Mouse (Mus musculus) layer of hippocampus, postnatal 14 days (tissue): ENCODE data around the gene Hpd. TPM values are rescaled to one million over a fixed set of nuclear protein-coding genes. Genes with fewer than 3 reads are reported as not detected.
"Not testable (repeated sequence)": the region's sequence is repeated elsewhere in the genome, so short reads cannot be mapped to it uniquely, and the experiment has no call there.

ENCODE experiments used
- DNase-seq, 2 experiments: peaks; one replicate each; pipeline ENCODE4 v3.0.0; 2021 to 2022; ENCODE audit warnings: low spot score in 2 of 2, mixed read lengths in 1 of 2
- long read RNA-seq, 2 experiments: library from polyadenylated mRNA; stranded (forward); transcript quantifications; one replicate each; pipeline ENCODE4 v2.0.0; 2021
- total RNA-seq, 2 experiments: library from RNA; stranded (reverse); gene quantifications; 2 replicates each; pipeline ENCODE4 v1.2.3; 2021

The Hpd gene
- total RNA-seq, result not detected
- long read RNA-seq, experiment 1, result 0 reads
- long read RNA-seq, experiment 2, partial matches to known transcripts, result 1 of 1 reads
- long read RNA-seq, experiment 2, other reads (novel, unspliced or antisense), result 0 of 1 reads

DNA sequence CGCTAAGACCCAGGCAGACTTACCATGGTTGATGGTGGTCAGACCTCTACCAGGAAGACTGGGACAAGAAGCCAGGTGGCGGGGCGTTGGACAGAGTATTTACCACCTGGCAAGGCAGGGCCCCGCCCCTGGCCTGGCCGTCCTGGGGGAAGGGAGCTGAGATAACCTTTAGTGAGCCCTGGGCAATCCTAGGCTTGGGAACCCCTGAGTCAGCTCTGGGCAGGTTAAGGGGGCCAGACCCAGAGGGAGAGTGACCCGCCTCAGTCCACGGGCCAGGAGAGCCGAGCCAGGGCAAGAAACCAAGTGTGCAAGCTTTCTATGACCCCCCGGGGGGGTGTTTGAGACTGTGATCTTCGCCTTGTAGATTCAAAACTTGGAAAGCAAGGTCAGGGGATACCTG is at the start of gene Hpd:
Gene Hpd, minus strand, starts transcription at position 77 of the 400 bp plus-strand sequence.
- no peak for DNase-seq

DNA sequence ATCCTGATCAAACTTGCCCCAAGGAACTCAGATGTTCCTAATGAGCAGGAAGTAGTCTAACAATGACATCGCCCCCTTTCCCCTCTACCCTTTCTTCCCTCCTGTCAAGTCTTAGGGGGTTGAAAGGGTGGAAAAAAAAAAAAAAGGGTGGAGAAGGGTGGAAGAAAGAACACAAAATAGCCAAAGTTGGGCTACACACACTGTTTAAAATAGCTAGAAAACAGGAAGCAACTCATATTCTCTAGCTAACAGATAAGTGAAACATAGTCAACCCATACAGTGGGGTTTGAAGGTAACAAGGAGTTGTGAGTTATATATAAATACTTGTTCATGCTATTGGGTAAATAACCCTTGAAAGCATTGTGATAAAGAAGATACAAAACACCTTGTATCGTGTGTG is 49.7 kb upstream of the Hpd start:
- no peak for DNase-seq

DNA sequence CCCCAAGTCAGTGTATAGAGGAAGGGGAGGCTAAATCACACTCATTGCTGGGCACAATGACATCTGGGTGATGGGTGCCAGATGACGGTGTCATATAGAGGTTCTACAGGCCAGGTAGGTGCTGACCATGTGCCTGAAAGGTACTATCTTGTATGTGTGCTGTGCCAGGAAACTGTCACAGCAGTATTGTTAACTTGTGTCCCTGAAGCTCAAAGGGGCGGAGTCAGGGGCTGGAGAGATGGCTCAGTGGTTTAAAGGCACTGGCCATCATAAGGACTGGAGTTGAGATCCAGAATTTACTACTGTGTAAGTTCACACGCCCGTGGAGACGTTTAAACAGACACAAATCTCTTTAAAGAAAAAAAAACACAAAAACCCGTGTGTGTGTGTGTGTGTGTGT is 46.8 kb upstream of the Hpd start:
- no peak for DNase-seq

DNA sequence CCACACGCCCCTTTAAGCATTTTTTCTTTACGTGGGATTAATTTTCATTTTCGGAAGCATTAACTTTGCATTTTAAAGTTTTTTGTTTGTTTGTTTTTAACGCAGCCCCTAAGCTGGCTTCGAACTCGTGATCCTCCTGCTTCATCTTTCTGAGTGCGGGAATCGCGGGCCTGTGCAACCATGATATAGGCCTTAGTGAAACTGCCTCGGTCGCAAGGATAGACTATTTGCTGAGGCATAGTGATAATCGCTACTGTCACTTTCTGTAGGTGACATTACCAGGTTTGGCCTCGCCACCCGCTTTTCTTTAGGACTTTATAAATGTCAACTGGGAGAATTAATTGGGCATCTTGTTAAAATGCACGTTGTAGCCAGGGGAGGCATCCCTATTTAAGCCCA is 46.0 kb upstream of the Hpd start:
- DNase-seq, result no peak

DNA sequence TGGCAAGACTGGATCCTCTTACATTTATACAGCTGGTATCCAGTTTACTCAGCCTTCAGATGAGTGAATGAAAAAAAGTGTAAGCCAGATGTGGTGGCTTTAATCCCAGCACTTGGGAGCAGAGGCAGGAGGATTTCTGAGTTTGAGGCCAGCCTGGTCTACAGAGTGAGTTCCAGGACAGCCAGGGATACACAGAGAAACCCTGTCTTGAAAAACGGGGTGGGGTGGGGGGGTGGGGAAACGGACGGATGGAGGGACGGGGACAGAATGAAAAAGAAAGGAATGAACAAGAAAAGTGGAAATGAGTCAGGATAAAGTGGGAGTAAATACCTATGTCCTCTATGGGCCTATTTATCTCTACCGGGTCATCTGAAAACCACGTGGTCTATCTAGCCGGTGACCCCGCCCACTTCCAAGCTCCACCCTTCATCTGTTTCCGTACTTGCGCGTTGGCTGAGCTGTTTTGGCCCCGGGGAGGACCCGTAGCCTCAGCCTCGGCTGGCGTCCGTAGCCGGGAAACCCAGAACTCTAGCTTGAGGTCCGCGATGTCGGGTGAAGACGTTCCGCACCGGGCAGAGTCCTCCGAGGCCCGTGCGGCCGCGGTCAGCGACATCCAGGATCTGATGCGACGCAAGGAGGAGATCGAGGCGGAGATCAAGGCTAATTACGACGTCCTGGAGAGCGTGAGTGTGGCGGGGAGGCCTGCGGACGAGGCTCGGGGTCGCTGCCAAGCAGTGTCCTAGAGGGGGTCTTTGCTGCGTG is 45.4 kb upstream of the Hpd start:
- peak; percentile 94 to 97 for DNase-seq

DNA sequence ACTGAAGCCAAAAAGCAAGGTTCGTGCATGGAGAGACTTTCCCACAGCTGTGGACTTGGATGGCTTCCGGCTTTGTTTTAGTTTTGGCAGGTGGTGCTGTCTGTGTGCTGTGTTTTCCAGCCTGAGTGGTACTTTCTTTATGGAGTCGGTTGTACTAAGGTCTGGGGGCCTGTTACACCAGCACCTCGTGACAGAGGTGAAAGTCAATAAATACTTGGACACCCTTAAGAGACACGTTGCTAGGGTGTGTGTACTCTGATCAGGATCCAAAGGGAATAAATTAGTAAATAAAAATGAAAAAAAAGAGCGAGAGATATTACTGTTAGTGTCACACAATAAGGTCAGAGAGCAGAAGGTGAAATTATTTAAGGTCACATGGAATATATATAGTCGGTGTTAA is 44.3 kb upstream of the Hpd start:
- DNase-seq, result no peak

DNA sequence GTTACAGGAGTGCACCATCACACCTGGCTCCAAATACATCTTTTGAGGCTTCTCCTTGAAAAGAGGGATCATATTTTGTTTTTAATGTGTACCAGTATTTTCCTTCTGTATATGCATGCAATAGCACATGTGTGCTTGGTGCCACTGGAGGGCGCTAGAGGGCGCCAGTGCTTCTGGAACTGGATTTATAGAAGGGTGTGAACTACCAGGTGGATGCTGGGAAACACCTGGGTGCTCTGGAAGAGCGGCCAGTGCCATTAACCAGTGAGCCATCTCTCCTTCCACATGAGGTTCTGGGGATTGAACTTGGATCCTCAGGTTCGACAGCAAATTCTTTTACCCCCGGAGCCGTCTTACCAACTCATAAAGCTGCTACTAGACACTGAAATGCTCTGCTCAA is 41.3 kb upstream of the Hpd start:
- DNase-seq, result not testable (repeated sequence)

DNA sequence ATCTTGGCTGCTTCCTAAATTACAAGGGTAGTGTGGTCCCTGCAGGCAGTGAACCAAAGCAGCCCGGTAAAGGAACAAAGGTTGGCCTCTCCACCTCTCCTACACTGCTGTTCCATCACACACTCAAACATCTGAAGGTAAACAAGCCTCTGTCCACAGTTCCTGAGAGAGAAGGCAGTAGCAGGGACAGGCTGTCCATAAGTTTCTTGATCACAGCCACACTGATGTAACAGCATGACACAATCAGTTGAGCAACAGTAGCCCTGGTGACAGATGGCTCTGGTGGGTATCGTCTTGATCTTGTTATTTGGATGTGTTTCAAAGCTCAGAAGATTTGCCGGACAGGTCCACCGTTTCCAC is 40.5 kb upstream of the Hpd start:
- DNase-seq, result no peak

DNA sequence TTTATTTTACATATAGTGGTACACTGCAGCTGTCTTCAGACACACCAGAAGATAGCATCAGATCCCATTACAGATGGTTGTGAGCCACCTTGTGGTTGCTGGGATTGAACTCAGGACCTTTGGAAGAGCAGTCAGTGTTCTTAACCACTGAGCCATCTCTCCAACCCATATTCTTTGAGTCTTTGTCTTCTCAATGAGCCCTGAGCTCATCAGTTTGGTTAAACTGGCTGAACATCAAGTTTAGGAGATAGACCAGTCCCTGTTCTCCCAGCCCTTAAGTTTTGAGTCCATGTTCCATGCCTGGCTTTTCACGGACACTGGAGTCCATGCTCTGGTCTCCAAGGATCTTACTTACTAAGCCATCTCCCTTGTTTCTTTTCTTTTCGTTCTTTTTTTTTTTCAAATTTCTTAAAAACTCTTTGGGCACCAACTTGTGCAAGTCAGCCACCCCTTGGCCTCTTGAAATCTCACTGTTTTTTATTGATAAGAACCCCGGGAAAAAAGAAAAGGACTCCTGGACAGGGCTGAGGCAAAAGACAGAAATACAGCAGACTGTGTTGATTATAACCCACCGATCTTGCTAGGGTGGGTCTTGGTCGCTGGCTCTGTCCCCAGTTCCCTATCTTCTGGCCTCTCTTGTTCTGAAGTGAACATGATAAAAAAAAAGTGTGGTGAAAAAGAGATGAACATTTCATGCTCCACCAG is 40.0 kb upstream of the Hpd start:
- not testable (repeated sequence) for DNase-seq

DNA sequence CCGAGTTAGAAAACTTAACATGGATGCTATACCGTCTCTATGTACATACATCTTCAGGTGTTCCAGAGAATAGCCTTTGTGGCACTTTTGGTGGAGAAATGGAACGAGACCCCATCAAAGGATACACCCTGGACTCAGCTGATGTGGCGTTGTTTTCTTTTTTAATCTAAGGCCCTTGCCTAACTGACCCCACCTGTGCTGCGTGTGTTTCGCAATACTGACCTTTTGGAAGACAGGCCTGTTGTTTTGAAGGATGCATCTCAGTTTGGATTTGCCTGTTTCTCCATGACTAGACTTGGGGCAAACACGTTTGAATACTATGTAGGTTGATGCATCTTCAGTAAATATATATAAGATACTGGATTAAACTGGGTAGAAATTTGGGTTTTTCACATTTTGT is 21.1 kb upstream of the Hpd start:
- DNase-seq, result not testable (repeated sequence)

DNA sequence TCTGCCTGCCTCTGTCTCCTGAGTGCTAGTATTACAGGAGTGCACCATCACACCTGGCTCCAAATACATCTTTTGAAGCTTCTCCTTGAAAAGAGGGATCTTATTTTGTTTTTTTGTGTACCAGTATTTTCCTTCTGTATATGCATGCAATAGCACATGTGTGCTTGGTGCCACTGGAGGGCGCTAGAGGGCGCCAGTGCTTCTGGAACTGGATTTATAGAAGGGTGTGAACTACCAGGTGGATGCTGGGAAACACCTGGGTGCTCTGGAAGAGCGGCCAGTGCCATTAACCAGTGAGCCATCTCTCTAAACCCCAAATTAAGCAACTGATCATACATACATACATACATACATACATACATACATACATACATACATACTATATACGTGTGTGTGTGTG is 20.2 kb upstream of the Hpd start:
- DNase-seq, result not testable (repeated sequence)

DNA sequence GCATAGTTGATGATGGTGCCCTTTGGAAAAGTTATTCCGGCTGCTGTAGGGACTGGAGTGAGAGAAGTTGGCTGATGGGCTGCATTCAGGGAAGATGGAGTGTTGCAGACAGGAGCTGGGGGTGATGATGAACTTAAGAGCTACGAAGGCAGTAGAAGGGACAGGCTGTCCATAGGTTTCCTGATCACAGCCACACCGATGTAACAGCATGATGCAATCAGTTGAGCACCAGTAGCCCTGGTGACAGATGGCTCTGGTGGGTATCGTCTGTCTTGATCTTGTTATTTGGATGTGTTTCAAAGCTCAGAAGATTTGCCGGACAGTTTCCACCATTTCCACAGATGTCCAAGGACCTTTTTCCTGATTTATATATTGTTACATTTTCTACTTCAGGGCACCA is 19.5 kb upstream of the Hpd start:
- no peak for DNase-seq

DNA sequence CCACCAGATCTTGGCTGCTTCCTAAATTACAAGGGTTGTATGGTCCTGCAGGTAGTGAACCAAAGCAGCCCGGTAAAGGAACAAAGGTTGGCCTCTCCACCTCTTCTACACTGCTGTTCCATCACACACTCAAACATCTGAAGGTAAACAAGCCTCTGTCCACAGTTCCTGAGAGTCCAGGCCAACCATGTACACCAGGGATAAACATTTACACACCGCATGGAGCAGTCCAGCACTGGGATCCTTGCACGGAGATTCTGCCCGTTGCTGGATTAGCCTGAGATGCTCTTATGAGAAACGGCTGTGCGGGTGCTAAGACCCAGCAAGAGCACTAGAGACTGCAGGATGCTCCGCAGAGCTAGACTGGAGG is 19.0 kb upstream of the Hpd start:
- no peak for DNase-seq

DNA sequence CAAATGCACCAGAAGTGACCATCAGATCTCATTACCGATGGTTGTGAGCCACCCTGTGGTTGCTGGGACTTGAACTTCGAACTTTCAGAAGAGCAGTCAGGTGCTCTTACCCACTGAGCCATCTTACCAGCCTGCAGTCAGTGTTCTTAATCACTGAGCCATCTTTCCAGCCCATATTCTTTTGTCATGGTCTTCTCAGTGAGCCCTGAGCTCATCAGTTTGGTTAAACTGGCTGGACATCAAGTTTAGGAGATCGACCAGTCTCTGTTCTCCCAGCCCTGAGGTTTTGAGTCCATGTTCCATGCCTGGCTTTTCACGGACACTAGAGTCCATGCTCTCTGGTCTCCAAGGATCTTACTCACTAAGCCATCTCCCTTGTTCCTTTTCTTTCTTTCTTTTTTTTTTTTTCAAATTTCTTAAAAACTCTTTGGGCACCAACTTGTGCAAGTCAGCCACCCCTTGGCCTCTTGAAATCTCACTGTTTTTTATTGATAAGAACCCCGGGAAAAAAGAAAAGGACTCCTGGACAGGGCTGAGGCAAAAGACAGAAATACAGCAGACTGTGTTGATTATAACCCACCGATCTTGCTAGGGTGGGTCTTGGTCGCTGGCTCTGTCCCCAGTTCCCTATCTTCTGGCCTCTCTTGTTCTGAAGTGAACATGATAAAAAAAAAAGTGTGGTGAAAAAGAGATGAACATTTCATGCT is 18.4 kb upstream of the Hpd start:
- DNase-seq, result not testable (repeated sequence)

DNA sequence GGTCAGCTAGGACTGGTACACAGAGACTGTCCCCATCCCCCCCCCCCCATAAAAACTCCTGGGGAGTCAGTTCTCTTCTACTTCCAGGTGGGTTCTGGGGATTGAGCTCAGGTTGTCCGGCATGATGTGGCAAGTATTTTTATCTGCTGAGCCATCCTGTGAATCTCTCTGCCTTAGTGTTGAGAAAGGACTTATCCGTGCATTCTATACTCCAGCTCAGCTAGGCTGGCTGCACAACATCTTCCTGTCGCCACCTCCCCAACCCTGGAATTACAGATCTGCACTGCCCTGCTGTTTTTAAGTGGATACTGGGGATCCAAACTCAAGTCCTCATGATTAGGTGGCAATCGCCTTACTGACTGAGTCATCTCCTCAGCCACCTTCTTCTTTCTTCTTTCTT is 16.0 kb upstream of the Hpd start:
- DNase-seq, result no peak

DNA sequence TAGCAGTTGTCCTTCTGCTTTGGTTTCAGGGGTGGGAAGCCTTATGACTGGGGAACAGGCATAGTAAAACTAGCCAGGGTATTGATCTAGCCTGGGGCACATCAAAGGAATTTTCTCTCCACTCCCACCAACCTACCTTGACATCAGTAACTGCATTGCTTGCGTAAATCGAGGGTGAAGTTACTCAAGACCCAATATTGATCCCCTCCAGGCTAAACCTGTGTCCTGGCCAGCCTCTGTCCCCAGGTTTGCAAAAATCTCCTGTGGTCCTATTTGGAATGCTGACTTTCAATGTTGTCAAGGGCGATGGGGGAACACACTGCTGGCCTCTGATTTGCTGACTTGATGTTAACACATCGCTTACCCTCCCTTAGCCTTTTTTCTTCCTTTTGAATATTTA is 14.2 kb upstream of the Hpd start:
- DNase-seq, result no peak

DNA sequence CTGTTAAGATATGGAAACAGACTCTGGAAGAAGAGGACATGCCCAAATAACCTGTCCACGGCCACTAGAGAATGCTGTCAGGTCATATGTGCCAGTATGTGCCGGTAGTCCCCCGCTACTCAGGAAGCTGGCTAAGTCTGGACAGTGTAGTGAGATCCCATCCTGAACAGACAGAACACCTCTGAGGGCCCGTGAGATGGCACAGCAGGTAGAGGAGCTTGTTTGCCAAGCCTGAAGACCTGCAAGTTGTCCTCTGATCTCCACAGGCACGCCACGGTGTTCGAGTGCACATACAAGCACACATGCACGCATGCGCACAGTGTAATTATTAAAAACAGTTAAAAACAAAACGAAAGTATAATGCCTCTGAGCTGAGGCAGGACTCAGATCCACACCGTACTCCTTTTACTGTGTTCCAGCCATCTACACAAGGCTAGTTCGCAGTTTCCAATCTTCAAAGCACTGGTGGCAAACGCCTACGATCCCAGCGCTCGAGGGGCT is 13.0 kb upstream of the Hpd start:
- DNase-seq, result no peak

DNA sequence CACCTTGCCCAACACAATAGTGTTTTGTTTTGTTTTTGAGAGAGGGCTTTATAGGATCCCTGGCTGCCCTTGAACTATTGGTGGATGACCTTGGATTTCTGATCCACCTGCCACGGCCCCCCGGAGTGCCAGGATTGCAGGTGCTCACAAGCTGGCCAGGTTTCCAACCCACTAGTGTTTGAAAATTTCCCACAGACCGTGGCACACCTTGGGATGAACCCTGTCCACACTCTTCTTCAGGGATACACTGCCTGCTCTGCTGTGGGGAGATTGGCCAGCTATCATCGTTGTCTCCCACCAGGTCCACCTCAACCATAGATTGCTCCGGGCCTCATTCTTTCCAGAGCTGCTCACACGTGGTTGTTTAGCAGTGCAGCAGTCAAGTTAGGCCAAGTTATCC is 12.3 kb upstream of the Hpd start:
- DNase-seq, result no peak

DNA sequence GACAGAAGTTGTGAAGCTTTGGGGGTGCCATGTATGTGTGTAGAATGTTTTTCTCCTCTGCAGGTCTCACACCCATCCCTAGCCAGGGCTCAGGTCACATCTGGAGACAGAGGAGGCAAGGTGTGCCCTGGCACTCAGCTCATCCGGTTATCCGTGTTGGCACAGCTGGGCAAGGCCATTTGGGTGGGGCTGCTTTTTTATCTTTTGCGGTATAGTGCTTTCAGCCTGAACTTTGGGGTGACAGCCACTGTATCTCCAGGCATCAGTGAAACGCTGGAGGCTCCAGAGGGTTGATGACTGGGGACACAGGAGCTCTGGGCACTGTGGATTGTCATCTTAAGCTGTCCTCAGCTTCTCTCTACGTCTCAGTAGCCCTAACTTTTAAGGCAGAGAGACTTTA is 10.9 kb upstream of the Hpd start:
- DNase-seq, result no peak

DNA sequence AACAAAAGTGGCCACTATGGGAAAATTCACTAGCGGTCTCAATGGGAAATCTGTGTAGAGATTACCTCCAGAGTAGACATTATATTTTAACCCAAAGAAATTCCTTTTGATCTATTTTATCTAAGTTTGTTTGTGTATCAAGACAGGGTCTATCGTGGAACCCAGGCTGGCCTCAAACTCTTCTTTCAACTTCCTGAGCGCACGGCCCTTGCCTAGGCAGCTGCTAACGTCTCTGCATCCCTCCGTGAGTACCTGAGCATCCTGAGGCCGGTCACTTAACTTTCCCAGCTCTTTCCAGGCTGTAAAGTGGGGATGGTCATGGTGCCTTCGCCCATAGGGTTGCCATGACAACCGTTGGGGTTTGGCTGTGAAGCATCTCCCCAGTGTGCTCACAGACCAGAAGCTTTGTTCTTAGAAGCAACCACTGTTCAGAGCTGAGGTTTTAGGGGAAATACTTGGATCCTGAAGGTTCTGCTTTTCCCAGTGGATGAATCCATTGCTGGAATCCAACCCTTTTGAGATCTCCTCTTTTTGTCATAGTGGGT is 10.2 kb upstream of the Hpd start:
- no peak for DNase-seq

DNA sequence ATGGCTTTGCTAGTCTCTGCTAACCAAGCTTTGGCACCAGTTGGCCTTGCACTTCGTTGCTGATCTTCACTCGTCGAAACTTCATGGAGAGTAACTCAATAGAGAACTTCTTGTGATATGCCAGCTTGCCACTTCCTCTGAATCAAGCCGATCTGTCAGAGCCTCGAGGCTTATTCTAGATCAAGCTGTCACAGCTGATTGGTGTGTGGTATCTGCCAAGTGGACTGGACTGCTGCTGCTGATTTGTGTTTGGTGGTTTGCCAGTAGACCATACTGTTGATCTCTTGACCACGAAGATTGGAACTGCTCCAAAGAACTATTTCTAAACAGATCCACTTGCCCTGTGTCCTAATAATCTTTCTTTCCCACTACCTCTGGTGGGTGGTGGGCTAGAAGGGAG is 8.9 kb upstream of the Hpd start:
- no peak for DNase-seq

DNA sequence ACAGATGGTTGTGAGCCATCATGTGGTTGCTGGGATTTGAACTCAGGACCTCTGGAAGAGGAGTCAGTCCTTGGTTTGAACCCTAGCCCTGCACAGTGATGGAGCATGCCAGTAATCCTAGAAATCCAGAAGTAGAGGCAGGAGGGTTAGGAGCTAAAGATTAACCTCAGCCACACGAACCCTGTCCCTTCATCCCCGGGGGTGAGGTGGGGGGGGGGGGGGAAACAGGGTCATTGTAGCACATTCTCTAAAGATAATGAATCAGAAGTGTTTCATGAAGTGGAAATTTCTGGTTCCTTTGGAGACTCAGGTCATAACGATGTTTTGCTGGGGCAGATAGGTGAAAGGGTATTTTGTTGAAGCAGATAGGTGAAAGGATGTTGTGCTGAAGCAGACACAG is 8.4 kb upstream of the Hpd start:
- no peak for DNase-seq
